Mouse (Mus musculus): Measurements from ENCODE around the gene Ski.
A peak's percentile ranks its signal among the peaks of the same experiment; 100 is the strongest.

Ski gene

DNA sequence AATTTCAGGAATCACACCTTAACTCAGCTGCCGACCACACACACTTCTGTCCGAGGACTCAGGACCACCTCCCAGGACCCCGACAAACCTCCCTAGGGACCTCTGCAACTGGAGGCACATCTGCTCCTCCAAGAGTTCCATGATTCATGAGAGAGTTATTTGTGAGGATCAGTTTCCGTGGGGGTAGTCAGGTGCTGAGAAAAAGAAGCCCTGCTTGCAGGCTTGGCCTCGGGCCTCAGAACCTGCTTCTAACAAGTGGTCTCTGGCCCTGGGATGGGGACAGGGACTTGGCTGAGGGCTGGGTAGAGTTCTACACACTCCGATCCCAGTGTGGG is 72.5 kb downstream of the Ski start:
- DNase-seq (ENCODE audit: low spot score) = no peak

DNA sequence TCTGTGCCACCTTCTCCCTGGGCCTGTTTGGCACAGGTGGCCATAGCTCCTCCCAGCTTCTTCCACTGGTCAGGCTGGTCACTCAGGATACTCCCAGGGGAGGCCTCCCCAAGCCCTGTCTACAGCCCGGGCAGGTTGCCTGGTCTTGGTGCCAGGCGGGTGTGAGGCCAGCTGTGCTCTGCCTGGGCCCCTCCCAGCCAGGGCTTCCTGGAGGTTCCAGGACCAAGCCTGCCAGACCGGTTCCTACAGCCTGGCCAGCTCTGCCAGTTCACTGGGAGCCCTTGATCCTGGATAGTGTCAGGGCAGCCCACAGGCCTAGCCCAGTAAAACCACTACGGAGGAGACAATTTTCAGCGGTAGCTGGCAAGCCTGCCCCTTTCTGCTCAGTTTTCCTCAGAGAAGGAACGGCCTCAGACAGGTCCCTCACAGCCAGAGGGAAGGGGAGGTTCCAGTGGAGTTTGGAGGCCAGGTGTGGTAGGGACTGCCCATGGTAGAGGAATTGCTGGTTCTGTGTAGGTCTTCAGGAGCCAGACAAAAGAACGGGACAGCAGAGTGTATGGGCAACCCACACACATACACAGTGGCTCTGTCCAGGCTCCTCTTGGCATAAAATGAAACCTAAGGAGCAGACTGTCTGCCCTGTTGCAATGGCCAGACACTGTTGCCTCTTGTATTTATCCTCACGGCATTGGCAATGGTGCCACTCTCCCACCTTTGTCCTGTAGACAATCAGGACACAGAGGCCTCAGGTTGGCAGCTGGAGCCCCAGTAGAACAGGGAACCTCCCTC is 73.3 kb downstream of the Ski start:
- no peak for DNase-seq (ENCODE audit: low spot score)

DNA sequence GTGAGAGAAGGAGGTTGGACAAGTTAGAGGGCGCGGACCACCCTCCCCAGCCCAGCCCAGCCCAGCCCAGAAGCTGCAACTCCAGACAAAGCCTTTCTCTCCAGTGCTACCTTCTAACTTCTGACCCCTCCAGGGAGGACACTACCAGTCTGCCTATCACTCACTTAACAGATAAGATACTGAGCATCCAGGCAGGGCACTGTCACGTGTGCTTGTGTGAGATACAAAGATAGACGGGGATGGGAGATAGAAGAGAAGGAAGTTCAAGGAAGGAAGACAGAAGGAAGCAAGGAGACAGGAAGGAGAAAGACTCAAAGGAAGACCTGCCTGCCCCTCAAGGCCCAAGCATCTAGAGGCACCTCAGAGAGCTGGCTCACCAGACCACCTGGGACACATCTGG is 73.9 kb downstream of the Ski start:
- no peak for DNase-seq (ENCODE audit: low spot score)

DNA sequence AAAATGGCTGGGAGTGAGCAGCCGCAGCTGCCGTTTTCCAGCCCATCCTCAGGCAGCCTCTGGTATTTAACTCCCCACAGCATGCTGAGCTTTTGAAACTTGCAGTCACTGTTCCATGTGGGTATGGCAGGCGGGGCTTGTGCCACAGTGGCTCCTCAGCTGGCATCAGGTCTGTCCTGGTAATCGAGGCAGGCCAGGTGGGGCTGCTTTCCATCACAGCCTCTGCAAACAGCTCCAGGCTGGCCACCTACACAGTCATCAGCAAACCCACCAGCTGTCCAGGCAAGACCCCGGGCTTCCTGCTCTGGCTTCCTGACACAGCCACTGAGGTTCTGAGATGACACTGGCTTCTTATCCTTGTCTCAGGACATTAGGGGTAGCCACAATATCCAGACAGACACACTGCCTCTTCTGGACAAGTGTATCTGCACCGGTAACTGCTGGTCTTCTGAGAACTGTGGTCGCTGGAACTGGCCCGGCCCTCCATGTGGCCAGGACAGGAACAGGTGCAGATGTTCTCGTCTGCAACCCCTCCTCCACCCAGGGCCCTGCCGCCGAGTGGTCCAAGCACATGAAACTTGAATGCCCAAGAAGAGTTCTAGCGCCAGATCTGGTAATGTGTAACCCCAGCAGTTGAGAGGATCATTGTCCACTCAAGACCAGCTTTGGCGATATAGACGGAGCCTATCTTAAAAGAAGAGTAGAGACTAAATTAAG is 76.1 kb downstream of the Ski start:
- no peak for DNase-seq (ENCODE audit: low spot score)

DNA sequence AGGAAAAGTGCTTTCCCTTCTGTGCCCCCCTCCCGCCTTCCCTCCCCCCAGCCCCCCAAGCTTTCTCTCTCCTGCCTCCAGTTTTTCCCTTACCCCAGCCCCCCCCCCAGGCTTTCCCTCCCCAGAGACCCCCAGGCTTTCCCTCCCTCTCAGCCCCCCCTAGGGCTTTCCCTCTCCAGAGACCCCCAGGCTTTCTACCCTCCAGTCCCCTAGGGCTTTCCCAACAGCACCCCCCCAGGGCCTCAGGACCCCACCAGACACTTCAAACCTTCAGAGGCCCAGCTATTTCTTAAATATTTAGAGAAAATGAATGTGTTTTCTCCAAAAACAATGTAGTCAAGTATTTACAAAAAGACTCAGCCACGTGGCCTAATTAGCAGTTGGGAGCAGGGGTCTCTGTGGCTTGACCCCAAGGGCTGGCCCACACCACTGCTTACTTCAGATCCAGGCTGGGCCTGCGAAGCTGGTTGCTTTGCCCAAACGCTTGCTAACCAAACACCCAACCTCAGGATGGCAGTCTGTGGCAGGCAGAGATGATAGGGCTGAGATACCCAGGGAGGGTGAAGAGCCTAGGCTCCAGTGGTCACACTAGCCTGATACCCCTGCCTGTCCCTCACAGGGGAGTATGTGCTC is 77.7 kb downstream of the Ski start:
- peak; percentile 52 for DNase-seq (ENCODE audit: low spot score)

DNA sequence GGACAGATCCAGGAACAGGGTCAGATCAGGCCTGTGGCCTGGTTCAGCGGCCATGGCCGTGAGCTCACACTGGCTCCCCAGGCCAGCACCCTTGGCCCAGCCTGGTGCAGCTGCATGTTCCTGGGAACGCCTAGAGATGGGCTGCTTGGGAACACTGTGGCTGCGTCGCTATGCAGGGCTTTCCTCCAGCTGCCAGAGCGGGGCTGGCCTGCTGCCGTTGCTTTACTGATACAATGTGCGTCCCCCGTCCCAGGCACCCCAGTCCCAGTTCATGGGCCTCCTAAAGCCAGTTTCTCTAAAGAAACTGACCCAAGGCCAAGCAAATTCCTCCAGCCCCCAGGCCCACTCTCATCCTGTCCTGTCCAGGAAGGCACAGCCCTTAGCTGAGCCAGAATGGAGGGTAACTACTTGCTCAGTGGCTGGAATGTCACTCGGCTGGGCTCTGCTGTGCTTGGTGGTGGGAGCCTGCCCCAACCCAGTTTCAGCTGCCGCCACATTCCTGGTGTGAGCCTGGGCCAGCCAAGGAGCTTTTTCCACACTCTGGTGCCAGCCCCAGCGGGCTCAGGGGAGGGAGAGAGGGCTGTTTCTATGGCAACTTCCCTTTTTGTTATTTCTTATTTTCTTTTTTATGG is 78.4 kb downstream of the Ski start:
- peak; percentile 82 for DNase-seq (ENCODE audit: low spot score)

DNA sequence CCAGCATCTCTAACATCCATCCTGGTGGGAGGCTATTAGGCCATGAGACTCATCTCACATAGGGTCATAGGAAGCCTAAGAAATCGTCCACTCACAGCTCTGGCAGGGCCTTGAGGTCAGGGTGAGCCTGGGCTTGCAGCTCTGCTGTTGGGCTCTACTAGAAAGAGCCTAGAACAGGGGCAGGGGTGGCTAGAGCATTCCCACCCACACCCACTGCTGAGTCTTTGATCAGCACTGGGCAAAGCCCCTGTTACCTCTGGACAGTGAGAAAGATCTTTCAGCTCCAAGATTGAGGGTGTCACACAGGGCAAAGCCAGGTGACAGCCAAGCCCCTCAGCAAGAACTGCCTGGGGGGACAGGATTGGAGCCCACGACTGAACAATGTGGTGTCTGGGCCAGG is 79.0 kb downstream of the Ski start:
- no peak for DNase-seq (ENCODE audit: low spot score)

DNA sequence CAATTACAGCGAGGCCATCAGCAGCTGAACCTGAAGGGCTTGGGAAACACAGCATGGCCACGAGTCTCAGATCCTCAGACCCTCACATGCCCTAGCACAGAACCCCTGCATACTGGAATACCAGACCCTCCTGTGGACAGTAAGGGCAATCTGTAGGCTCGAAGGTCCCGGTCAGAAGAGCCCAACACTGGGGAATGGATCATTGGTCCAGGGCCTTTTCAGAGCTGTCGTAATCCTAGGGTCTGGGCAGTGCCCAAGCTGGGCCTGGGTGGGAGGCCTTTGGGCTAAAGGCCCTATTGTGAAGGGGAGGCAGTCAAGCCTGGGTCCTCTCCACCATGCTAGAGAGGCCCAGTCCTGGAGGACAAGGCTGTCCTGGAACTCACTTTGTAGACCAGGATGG is 79.6 kb downstream of the Ski start:
- no peak for DNase-seq (ENCODE audit: low spot score)

DNA sequence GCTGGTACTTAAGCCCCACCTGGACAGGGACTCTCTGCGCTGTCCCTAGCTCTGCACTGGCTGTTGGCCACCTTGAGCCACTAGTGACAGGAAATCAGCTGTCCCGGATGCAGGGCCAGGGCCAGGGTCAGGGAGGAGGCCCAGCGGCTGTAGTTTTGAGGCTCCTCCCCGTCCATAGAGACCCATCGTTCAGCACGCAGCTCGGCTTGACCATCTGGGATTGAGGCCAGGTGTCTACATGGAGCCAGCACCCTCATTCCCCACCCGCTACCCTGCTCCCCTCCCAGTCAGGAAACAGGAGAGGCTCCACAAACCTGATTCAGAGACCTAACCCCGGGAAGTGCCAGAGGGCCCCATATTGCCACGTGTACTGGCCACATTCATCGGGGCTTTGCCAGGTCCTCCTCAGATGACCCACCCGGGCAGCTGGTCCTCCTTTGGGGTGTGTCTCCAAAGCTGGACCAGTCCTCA is 81.6 kb downstream of the Ski start:
- DNase-seq (ENCODE audit: low spot score) = peak; percentile 34

DNA sequence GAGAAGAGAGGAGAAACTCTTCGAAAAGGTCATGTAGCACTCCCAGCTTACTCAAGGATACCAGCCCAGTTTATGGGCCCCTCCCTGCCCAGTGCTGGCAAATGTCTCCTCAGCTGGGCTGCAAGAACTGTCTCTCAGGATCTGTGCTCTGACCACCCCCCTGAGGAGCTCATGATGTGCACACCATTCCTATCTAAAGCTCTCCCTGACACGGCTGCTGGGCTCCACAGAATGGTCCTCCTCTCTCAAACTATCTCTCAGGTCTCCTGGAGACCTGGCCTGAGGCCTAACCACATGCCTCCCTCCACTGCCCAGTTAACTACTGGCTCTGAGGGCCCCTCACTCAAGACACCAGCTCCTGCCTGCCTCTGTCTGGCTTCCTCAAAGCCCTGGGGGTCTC is 82.2 kb downstream of the Ski start:
- DNase-seq (ENCODE audit: low spot score) = no peak

DNA sequence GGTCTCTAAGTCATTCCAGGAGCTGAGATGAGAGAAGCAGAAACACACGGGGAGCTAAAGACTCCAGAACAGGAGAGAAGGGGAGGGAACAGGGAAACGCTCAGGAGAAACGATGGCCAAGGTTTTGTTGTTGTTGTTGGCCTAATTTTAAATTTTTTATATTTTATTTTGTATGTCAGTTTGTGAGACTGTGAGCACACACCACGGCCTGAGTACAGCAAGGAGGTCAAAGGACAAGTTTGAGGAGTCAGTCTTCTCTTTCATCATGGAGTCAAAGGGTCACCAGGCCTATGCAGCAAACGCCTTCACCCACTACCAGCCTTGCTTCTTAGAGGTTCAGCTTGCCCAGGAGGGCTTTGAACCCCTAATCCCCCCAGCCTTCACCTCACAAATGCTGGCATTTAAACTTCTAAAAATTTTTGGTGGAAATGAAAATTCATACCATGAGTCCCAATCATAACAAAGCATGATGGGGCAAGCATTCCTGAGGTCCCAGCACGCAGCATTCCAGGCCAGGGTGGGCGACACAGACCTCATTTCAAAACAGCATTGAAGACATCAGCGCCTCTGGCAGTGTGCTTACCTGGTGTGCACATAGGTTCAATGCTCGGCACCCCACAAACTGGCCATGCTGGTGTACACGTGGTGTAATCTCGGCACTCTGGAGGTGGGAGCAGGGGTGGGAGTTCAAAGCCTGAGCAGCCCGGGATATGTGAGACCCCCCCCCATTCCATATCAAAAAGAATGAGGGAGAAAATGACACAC is 82.9 kb downstream of the Ski start:
- no peak for DNase-seq (ENCODE audit: low spot score)

DNA sequence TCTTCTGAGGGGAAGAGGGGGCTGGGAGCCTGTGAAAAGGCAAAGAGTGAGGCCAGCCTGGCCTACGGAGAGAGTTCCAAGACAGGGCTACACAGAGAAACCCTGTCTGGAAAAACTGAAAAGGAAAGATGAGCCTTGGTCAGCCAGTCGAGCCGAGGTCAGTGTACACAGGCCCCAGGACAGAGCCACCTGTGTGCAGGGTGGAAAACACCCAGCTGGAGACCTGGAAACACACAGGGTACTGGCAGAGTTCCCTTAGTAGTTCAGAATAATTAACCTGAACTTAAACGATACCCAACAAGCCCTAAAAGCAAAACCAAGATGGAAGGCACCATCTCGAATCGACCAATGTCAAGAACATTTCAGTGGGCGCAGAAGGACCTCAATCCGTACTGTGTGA is 83.9 kb downstream of the Ski start:
- DNase-seq (ENCODE audit: low spot score) = no peak

DNA sequence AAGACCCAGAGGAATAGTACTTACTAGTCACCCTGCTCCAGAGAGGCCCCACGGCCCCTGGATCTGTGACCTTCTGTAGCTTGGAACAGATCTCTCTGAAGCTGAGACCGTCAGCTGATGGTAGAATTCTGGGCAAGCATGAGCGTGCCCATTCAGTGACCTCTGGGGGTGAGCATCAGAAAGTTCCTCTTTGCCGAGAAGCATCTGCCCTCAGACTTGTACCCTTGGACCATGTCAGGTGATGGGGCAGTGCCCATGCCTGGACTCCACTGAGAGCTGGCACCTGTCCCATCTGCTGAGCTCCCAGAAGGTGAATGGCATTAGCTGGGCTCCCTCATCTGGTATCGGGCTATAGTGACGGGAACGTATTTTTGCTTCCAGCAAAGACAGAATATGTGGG is 84.5 kb downstream of the Ski start:
- no peak for DNase-seq (ENCODE audit: low spot score)

DNA sequence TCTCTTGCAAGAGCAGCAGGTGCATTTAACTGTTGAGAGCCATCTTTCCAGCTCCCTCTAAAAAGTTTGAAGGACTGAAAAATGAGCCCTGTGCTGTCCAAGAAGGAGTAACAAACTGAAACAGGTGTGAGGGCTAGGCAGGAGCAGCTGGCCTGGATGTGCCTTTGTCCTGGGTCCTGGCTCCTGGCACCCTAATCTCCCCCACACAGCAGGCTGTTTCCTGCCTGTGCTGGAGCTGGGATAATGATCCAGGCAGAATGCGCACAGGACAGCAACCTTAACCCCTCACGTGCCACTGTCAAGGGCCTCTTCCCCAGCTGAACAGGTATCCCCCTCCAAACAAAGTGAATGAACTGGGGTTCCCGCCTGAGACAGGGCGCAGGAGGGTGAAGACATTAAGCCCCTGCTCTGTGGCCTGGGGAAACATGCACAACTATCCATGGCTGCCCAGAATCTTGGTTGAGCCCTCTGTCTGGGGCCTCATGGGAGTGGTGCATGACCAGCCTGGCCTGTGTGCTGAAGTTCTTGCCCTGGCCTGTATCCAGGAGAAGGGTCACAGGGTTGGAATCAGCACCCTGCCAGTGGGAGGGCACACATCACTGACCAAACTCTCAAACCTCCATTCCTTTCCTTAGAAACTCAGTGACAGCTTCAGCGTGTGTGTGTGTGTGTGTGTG is 86.3 kb downstream of the Ski start:
- peak; percentile 22 for DNase-seq (ENCODE audit: low spot score)

DNA sequence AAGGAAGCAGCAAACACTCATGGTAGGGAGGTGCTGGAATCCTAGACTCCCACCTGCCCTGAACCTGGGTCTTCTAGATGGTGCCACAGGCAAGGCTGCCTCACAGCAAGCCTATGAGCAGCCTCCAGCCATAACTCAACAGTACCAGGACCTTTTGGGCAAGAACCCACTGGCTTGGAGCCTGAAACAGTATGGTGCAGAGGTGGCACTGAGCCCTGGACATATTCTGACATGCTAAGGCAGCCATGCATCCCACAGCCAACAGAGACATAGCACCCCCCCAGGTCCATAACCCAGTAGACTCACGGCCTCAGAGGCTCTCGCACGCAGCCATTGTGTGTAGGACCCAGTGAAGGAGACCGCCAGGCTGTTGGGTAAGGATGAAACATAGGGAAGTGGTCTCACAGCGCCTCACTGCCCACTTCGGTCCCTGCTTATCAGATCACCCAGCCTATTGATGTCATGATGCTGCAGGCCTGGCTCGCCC is 87.7 kb downstream of the Ski start:
- DNase-seq (ENCODE audit: low spot score) = no peak

DNA sequence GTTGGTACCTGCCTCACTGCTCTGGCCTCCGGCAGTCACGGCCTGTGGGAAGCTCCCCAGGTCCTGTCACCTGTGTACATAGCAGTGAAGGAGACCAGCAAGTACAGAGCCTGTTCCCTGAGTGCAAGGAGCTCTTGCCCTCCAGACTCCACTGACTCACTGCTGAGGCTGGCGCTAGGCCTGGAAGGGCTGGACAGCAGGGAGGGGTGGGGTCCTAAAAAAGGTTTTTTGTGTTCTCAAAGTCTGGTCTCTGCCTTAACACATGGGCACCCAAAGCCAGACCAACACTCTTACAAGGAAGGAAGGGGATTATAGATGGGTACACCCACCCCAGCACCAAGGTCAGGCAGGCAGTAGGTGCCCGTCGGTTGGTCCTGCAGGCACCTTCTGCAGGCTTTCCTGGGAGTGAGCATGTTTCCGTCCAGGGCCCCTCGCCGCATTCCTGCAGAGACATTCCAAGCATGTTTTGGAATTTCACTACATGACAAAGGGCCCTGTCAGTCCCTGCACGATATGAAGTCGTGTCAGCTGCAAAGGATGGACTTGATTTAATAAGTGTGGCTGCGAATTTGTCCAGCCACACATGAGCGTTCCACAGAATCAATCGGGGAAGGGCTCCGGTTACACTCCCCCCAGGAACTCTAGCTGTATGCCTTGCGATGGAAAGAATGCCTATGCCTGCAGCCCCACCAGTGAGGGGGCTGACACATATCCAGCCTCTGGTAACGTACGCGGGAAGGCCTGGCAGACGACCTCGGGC is 88.6 kb downstream of the Ski start:
- DNase-seq (ENCODE audit: low spot score) = peak; percentile 71

DNA sequence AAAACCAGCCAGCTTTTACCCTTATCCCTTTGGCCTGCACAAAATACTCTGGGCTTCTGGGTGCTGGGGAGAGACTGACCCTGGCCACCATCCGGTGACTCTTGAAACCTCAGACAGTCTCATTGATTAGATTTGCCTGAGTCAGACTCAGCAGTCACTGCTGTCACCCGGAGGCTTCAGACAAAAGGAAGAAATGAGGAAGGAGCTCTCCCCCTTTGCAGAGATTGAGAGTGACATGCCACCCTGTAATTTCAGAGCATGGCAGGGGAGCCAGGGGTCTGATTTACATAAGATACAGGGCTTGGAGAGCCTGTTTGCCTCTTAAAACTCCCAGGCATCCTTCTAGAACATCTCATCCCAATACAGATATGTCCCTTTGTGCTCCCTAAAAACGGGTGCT is 89.2 kb downstream of the Ski start:
- no peak for DNase-seq (ENCODE audit: low spot score)

DNA sequence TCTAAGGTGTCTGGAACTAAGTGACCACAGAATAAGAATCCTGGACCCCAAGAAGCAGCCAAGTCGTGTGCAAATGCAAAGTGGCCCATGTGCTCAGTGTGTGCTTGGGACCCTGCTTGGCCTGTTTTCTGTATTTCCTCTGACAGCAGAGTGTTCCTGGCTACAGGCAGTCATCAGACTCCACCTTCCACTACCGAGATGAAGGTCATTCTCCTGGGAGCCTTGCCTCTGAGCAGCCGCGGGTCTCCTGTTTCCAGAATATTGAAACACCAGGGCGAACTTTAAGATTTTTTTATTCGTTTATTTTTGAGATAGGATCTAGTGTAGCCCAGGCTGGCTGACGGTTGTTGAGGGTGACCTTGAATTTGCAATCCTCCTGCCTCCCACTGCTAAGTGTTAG is 91.8 kb downstream of the Ski start:
- no peak for DNase-seq (ENCODE audit: low spot score)

DNA sequence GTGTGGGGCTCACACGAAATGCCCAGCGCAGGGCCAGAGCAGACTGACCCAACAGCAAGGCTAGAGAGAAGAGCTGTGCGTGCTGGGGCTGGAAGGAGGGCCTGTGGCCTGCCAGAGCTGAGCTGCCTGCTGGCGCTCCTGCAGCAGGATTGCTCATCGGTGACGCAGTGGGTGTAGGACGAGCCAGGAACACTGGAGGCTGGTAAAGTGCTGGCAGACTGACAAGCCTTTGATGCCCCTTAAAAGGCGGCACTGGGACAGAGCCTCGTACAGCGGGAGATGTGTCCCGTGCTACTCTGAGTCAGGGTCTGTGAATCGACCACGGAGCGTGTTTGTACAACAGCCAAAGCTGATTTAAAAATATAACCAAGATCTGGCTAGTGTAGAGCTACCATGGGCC is 92.4 kb downstream of the Ski start:
- DNase-seq (ENCODE audit: low spot score) = no peak

DNA sequence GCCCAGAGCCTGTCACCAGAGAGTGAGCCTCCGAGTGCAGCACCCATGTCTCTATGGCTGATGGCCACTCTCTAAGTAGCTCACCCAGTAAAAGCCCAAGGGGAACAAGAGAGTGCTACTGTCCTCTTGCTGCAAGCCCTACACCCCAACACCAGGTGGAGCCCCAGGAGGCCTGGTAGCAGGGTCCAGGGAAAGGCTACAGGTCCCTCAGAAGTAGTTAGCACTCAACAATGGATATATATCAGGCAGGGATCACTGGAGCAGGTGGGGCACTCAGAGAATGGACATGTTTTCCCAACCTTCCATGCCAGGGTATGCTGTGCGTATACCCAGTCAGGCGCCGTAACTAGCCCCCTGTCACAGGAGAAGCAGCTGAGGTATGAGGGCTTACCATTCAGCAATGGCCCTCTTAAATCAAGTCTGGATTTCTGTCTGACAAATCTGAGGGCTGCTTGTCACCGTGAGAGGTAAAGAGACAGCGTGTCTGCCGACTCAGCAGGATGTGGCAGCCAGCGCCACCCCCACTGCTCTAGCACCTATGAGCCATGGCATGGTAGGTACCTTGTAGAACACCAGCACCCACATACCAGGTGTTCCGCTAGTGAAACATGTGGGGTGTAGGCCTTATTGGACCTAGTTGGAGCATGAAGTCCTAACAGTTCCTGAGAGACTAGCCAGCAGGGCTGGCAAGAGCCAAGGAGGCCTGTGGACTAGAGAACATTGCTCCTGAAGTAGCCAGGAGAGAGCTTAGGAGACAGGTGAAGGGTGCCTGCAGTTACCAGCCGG is 93.1 kb downstream of the Ski start:
- no peak for DNase-seq (ENCODE audit: low spot score)

Measured in embryo, embryonic 10 days (tissue).